Mouse (Mus musculus): Measurements from ENCODE around the gene Acp1. TPM values are rescaled to one million over a fixed set of nuclear protein-coding genes. Genes with fewer than 3 reads are reported as not detected.

The Acp1 gene
- polyA plus RNA-seq, 1 experiment from 2014 or later: 228 TPM

DNA sequence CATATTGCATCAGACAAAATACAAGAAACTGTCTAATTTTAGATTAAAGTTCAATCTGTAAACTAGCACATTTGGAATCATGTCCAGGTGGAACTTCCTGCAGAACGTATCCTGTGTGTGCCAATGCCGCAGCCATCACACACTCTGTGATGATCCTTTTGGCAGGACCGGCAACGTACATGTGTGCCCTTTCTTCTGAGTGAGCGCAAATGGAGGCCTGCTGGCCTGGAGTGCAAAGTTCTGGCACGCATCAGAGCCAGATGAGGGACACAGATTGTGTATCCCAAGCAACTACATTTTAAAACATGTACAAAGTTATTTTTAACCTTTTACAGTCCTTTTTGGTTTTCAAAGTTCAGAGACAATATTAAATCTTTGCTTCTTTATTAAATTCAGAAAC is 59.5 kb downstream of the Acp1 start:
- Histone ChIP-seq H3K36me3 (no peaks in the 10 kb centered on the region), H3K4me3 (no peak overlapping the region)
- 91% methylated on average over 6 of the region's 6 CpGs for WGBS

DNA sequence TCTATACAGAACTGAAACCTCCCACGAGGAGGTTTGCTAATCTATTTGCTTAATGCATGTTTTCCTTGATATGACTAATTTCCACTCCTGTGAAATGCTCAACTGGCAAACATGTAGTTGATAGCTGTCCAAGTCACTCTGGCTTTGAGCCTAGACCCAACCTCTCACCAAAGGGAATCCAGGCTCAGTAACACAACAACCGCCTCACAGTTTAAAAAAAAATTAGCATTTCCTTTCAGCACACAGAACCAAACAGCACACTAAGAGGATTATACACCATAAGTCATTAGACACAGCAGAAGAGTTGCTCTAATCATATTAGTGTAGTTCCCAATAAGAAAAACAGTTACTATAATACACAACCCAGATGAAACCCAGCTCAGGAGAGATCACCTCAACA is 60.5 kb downstream of the Acp1 start:
- no peak for DNase-seq (ENCODE audit: low spot score)
- H3K9me3 ChIP-seq (replicated peaks): no peaks in the 10 kb centered on the region
- 82% methylated on average over 2 of the region's 2 CpGs for WGBS
- H3K27ac ChIP-seq: no peak overlapping the region
- H3K27me3 ChIP-seq (ENCODE audit: low read depth, poor library complexity, severe bottlenecking): no peaks in the 10 kb centered on the region
- no peaks in the 10 kb centered on the region for H3K4me1 ChIP-seq
- no peak overlapping the region for H3K4me3 ChIP-seq
- H3K36me3 ChIP-seq: no peaks in the 10 kb centered on the region

More for the DNA sequence above, 59.5 kb downstream of the Acp1 start:
- DNase-seq (ENCODE audit: low spot score): no peak
- H3K27me3 ChIP-seq (ENCODE audit: low read depth, poor library complexity, severe bottlenecking): no peaks in the 10 kb centered on the region
- no peaks in the 10 kb centered on the region for H3K9me3 ChIP-seq (replicated peaks)
- H3K27ac ChIP-seq: no peak overlapping the region
- no peaks in the 10 kb centered on the region for H3K4me1 ChIP-seq

DNA sequence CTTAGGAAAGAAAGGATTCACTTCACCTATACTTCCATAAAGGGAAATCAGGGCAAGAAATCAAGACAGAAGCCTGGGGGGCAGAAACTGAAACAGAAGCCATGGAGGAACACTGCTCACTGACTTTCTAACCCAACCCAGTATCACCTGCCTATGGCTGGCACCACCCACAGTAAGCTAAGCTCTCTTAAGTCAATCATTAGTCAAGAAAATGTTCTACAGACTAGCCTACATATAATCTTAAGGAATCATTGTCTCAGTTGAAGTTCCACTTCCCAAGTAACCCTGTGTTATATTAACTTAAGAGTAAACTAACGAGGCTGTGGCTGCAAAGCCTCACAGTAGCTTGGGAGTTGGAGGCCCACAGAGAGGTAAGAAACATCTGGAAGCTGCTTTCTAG is 62.9 kb downstream of the Acp1 start:
- WGBS: 68% methylated on average over 1 of the region's 1 CpGs
- Histone ChIP-seq H3K4me1 (no peaks in the 10 kb centered on the region), H3K4me3 (no peak overlapping the region), H3K27me3 (ENCODE audit: low read depth, poor library complexity, severe bottlenecking) (no peaks in the 10 kb centered on the region), H3K9me3 (replicated peaks) (no peaks in the 10 kb centered on the region), H3K36me3 (no peaks in the 10 kb centered on the region), H3K27ac (no peak overlapping the region)
- DNase-seq (ENCODE audit: low spot score): no peak

Other genes with a start within 250 kb of the Acp1 start
- 0.14 TPM in 1 of 2 replicates, not detected in the other for gene Alkal2, start 27.3 kb downstream of the Acp1 start, polyA plus RNA-seq (2016; fragmentation: Nextera tagmentation; extraction: Ambion mirVana)
- 8.6 and 12.6 TPM in 2 replicates for gene Sh3yl1, start 79 bp upstream of the Acp1 start, polyA plus RNA-seq (2016; fragmentation: Nextera tagmentation; extraction: Ambion mirVana)
- 0.13 and 0.15 TPM in 2 replicates for gene Fam110c, start 162.3 kb upstream of the Acp1 start, polyA plus RNA-seq (2016; fragmentation: Nextera tagmentation; extraction: Ambion mirVana)